Mouse (Mus musculus) midbrain, embryonic 14.5 days (tissue): Measurements from ENCODE around the gene Spc24. TPM values are rescaled to one million over a fixed set of nuclear protein-coding genes. Genes with fewer than 3 reads are reported as not detected.

ENCODE experiments used
- microRNA-seq: library from miRNA; unstranded; fragments of <30 nt; microRNA quantifications from one replicate; pipeline ENCODE4, GENCODE M21; 2016
- polyA plus RNA-seq: library from polyadenylated mRNA; unstranded; fragments of >200 nt; fragmentation: Nextera tagmentation; extraction: Ambion mirVana; gene quantifications from 2 replicates; pipeline ENCODE4 v1.2.1, GENCODE M21; 2014

The Spc24 gene
- polyA plus RNA-seq, 1 experiment from 2014 or later, result 21.4 TPM

Small RNA genes within 50 kb of the gene (microRNA-seq; reads per million reads assigned to microRNA genes)
- gene Mir7083, result 7.6 reads per million, percentile 31 among the genes with 10 or more reads in this experiment

Other genes starting within 250 kb of the Spc24 start
- 1.0 and 1.8 TPM in 2 replicates for gene AB124611, start 234.1 kb downstream of the Spc24 start, polyA plus RNA-seq
- 34.7 and 42.0 TPM in 2 replicates for gene Carm1, start 213.4 kb downstream of the Spc24 start, polyA plus RNA-seq
- gene Timm29, start 167.6 kb downstream of the Spc24 start, polyA plus RNA-seq, result 68.8 and 86.9 TPM in 2 replicates
- 19.4 and 20.5 TPM in 2 replicates for gene Yipf2, start 167.5 kb downstream of the Spc24 start, polyA plus RNA-seq
- gene Smarca4, start 144.1 kb downstream of the Spc24 start, polyA plus RNA-seq, result 162 and 179 TPM in 2 replicates
- 8.2 and 9.4 TPM in 2 replicates for gene Ldlr, start 36.8 kb downstream of the Spc24 start, polyA plus RNA-seq
- 0.66 and 2.7 TPM in 2 replicates for gene Kank2, start 38.4 kb upstream of the Spc24 start, polyA plus RNA-seq
- gene Angptl8, start 75.2 kb upstream of the Spc24 start, polyA plus RNA-seq, result 0.34 TPM in 1 of 2 replicates, not detected in the other
- gene Dock6, start 92.3 kb upstream of the Spc24 start, polyA plus RNA-seq, result 7.2 and 12.7 TPM in 2 replicates
- gene Rab3d, start 157.9 kb upstream of the Spc24 start, polyA plus RNA-seq, result 9.8 and 10.2 TPM in 2 replicates
- gene Ccdc159, start 167.2 kb upstream of the Spc24 start, polyA plus RNA-seq, result 5.7 and 7.7 TPM in 2 replicates
- 42.2 and 51.8 TPM in 2 replicates for gene Tmem205, start 167.3 kb upstream of the Spc24 start, polyA plus RNA-seq
- gene Plppr2, start 176.7 kb upstream of the Spc24 start, polyA plus RNA-seq, result 91.3 and 92.2 TPM in 2 replicates
- gene Swsap1, start 195.5 kb upstream of the Spc24 start, polyA plus RNA-seq, result 21.5 and 22.8 TPM in 2 replicates
- 0.65 and 2.0 TPM in 2 replicates for gene Epor, start 203.2 kb upstream of the Spc24 start, polyA plus RNA-seq
- 0.53 and 0.68 TPM in 2 replicates for gene Rgl3, start 229.1 kb upstream of the Spc24 start, polyA plus RNA-seq
- 4.5 and 4.6 TPM in 2 replicates for gene Ccdc151, start 242.3 kb upstream of the Spc24 start, polyA plus RNA-seq
- 70.6 and 73.2 TPM in 2 replicates for gene Prkcsh, start 242.5 kb upstream of the Spc24 start, polyA plus RNA-seq